Mouse (Mus musculus): ENCODE results near the gene Ankrd11. TPM values are rescaled to one million over a fixed set of nuclear protein-coding genes. Genes with fewer than 3 reads are reported as not detected.

Ankrd11 gene
- polyA plus RNA-seq, 1 experiment from 2014 or later, result 49.9 TPM

GRCm38 (mm10) chr8:122966638-122967037, 75.4 kb downstream of the Ankrd11 start:
- no peak for DNase-seq (ENCODE audit: low spot score)
- no peaks in the 10 kb centered on the region for H3K27me3 ChIP-seq (ENCODE audit: control insufficient read depth, insufficient read depth, low read length)
- ATAC-seq (ENCODE audit: low FRiP score), result no peak
- no peak overlapping the region for H3K4me2 ChIP-seq (replicated peaks)
- 0 out of 2 replicates have a peak, but pooled peaks cover 4% of the 10 kb centered on the region for H3K36me3 ChIP-seq (replicated peaks; ENCODE audit: control insufficient read depth, insufficient read depth)
- no peaks in the 10 kb centered on the region for H3K9me3 ChIP-seq (ENCODE audit: control insufficient read depth, low read length)
- H3K4me3 ChIP-seq (replicated peaks; ENCODE audit: low read length), result no peak overlapping the region
- WGBS, result 79% methylated on average over 3 of the region's 3 CpGs
- no peak overlapping the region for H3K9ac ChIP-seq
- no peak overlapping the region for H3K27ac ChIP-seq
- H3K4me1 ChIP-seq (replicated peaks; ENCODE audit: control insufficient read depth, insufficient read depth, low read length), result no peaks in the 10 kb centered on the region; the same call in 1 of the 2 replicates

- Histone ChIP-seq H3K36me3 (replicated peaks; ENCODE audit: control insufficient read depth, insufficient read depth) (no peaks in the 10 kb centered on the region), H3K4me3 (replicated peaks; ENCODE audit: low read length) (no peak overlapping the region), H3K9me3 (ENCODE audit: control insufficient read depth, low read length) (no peaks in the 10 kb centered on the region), H3K4me2 (replicated peaks) (no peak overlapping the region), H3K27me3 (ENCODE audit: control insufficient read depth, insufficient read depth, low read length) (no peaks in the 10 kb centered on the region), H3K4me1 (replicated peaks; ENCODE audit: control insufficient read depth, insufficient read depth, low read length) (peaks cover 10% of the 10 kb centered on the region; the same call in 1 of the 2 replicates), H3K27ac (no peak overlapping the region), H3K9ac (no peak overlapping the region)
- 63% methylated on average over 5 of the region's 5 CpGs for WGBS
- DNase-seq (ENCODE audit: low spot score), result no peak
- ATAC-seq (ENCODE audit: low FRiP score), result no peak
Observed at GRCm38 (mm10) chr8:122962046-122962445, 80.0 kb downstream of the Ankrd11 start.

- Histone ChIP-seq H3K36me3 (replicated peaks; ENCODE audit: control insufficient read depth, insufficient read depth) (no peaks in the 10 kb centered on the region), H3K27ac (no peak overlapping the region), H3K9ac (no peak overlapping the region), H3K4me1 (replicated peaks; ENCODE audit: control insufficient read depth, insufficient read depth, low read length) (peaks cover 14% of the 10 kb centered on the region; the same call in 1 of the 2 replicates), H3K4me3 (replicated peaks; ENCODE audit: low read length) (no peak overlapping the region), H3K9me3 (ENCODE audit: control insufficient read depth, low read length) (no peaks in the 10 kb centered on the region), H3K4me2 (replicated peaks) (no peak overlapping the region), H3K27me3 (ENCODE audit: control insufficient read depth, insufficient read depth, low read length) (no peaks in the 10 kb centered on the region)
- DNase-seq (ENCODE audit: low spot score) (no peak), ATAC-seq (ENCODE audit: low FRiP score) (no peak)
- 66% methylated on average over 2 of the region's 2 CpGs for WGBS
Observed at GRCm38 (mm10) chr8:122961458-122961857, 80.6 kb downstream of the Ankrd11 start.

- Histone ChIP-seq H3K9ac (no peak overlapping the region), H3K27me3 (ENCODE audit: control insufficient read depth, insufficient read depth, low read length) (no peaks in the 10 kb centered on the region), H3K4me1 (replicated peaks; ENCODE audit: control insufficient read depth, insufficient read depth, low read length) (peaks cover 18% of the 10 kb centered on the region; the same call in 1 of the 2 replicates), H3K4me2 (replicated peaks) (no peak overlapping the region), H3K9me3 (ENCODE audit: control insufficient read depth, low read length) (no peaks in the 10 kb centered on the region), H3K36me3 (replicated peaks; ENCODE audit: control insufficient read depth, insufficient read depth) (no peaks in the 10 kb centered on the region), H3K4me3 (replicated peaks; ENCODE audit: low read length) (no peak overlapping the region), H3K27ac (no peak overlapping the region)
- WGBS, result 36% methylated on average over 1 of the region's 1 CpGs
- no peak for DNase-seq (ENCODE audit: low spot score)
- ATAC-seq (ENCODE audit: low FRiP score), result no peak
Observed at GRCm38 (mm10) chr8:122960932-122961331, 81.1 kb downstream of the Ankrd11 start.

- DNase-seq (ENCODE audit: low spot score) (no peak), ATAC-seq (ENCODE audit: low FRiP score) (no peak)
- no peaks in the 10 kb centered on the region for H3K36me3 ChIP-seq (replicated peaks; ENCODE audit: control insufficient read depth, insufficient read depth)
- whole genome bisulfite sequencing, result 93% methylated on average over 5 of the region's 5 CpGs
- H3K27me3 ChIP-seq (ENCODE audit: control insufficient read depth, insufficient read depth, low read length), result no peaks in the 10 kb centered on the region
- no peak overlapping the region for H3K9ac ChIP-seq
- H3K4me1 ChIP-seq (replicated peaks; ENCODE audit: control insufficient read depth, insufficient read depth, low read length), result peaks cover 18% of the 10 kb centered on the region; the same call in 1 of the 2 replicates
- no peak overlapping the region for H3K4me2 ChIP-seq (replicated peaks)
- no peak overlapping the region for H3K4me3 ChIP-seq (replicated peaks; ENCODE audit: low read length)
- H3K9me3 ChIP-seq (ENCODE audit: control insufficient read depth, low read length), result no peaks in the 10 kb centered on the region
- H3K27ac ChIP-seq, result no peak overlapping the region
Observed at GRCm38 (mm10) chr8:122960323-122960722, 81.8 kb downstream of the Ankrd11 start.

GRCm38 (mm10) chr8:122955997-122956396, 86.1 kb downstream of the Ankrd11 start:
- no peaks in the 10 kb centered on the region for H3K27me3 ChIP-seq (ENCODE audit: control insufficient read depth, insufficient read depth, low read length)
- H3K4me3 ChIP-seq (replicated peaks; ENCODE audit: low read length), result no peak overlapping the region
- no peak overlapping the region for H3K4me2 ChIP-seq (replicated peaks)
- WGBS, result 96% methylated on average over 3 of the region's 3 CpGs
- no peak overlapping the region for H3K9ac ChIP-seq
- H3K9me3 ChIP-seq (ENCODE audit: control insufficient read depth, low read length), result no peaks in the 10 kb centered on the region
- peaks cover 12% of the 10 kb centered on the region for H3K4me1 ChIP-seq (replicated peaks; ENCODE audit: control insufficient read depth, insufficient read depth, low read length)
- H3K36me3 ChIP-seq (replicated peaks; ENCODE audit: control insufficient read depth, insufficient read depth), result no peaks in the 10 kb centered on the region
- H3K27ac ChIP-seq, result no peak overlapping the region
- ATAC-seq (ENCODE audit: low FRiP score), result no peak
- DNase-seq (ENCODE audit: low spot score), result no peak

GRCm38 (mm10) chr8:122955195-122955594, 86.9 kb downstream of the Ankrd11 start:
- no peaks in the 10 kb centered on the region for H3K27me3 ChIP-seq (ENCODE audit: control insufficient read depth, insufficient read depth, low read length)
- H3K4me3 ChIP-seq (replicated peaks; ENCODE audit: low read length), result no peak overlapping the region
- H3K36me3 ChIP-seq (replicated peaks; ENCODE audit: control insufficient read depth, insufficient read depth), result no peaks in the 10 kb centered on the region
- H3K9ac ChIP-seq, result no peak overlapping the region
- no peaks in the 10 kb centered on the region for H3K9me3 ChIP-seq (ENCODE audit: control insufficient read depth, low read length)
- H3K4me2 ChIP-seq (replicated peaks), result no peak overlapping the region
- no peak for ATAC-seq (ENCODE audit: low FRiP score)
- H3K4me1 ChIP-seq (replicated peaks; ENCODE audit: control insufficient read depth, insufficient read depth, low read length), result peaks cover 12% of the 10 kb centered on the region; the same call in 1 of the 2 replicates
- no peak for DNase-seq (ENCODE audit: low spot score)
- no peak overlapping the region for H3K27ac ChIP-seq

- no peak overlapping the region for H3K9ac ChIP-seq
- ATAC-seq (ENCODE audit: low FRiP score), result no peak
Observed at GRCm38 (mm10) chr8:122954090-122954799, 87.8 kb downstream of the Ankrd11 start.

GRCm38 (mm10) chr8:122953028-122953427, 89.0 kb downstream of the Ankrd11 start:
- H3K4me1 ChIP-seq (replicated peaks; ENCODE audit: control insufficient read depth, insufficient read depth, low read length), result peaks cover 18% of the 10 kb centered on the region; the same call in 1 of the 2 replicates
- H3K4me2 ChIP-seq (replicated peaks), result no peak overlapping the region
- H3K9me3 ChIP-seq (ENCODE audit: control insufficient read depth, low read length), result no peaks in the 10 kb centered on the region
- no peaks in the 10 kb centered on the region for H3K36me3 ChIP-seq (replicated peaks; ENCODE audit: control insufficient read depth, insufficient read depth)
- H3K9ac ChIP-seq, result no peak overlapping the region
- no peak overlapping the region for H3K27ac ChIP-seq
- no peak overlapping the region for H3K4me3 ChIP-seq (replicated peaks; ENCODE audit: low read length)
- H3K27me3 ChIP-seq (ENCODE audit: control insufficient read depth, insufficient read depth, low read length), result no peaks in the 10 kb centered on the region
- WGBS, result 88% methylated on average over 6 of the region's 6 CpGs
- ATAC-seq (ENCODE audit: low FRiP score) (no peak), DNase-seq (ENCODE audit: low spot score) (no peak)

More at GRCm38 (mm10) chr8:122954090-122954799, 87.8 kb downstream of the Ankrd11 start:
- no peak for DNase-seq (ENCODE audit: low spot score)
- Histone ChIP-seq H3K9me3 (ENCODE audit: control insufficient read depth, low read length) (no peaks in the 10 kb centered on the region), H3K27ac (no peak overlapping the region), H3K4me3 (replicated peaks; ENCODE audit: low read length) (no peak overlapping the region), H3K4me1 (replicated peaks; ENCODE audit: control insufficient read depth, insufficient read depth, low read length) (peaks cover 17% of the 10 kb centered on the region; the same call in 1 of the 2 replicates), H3K4me2 (replicated peaks) (no peak overlapping the region), H3K27me3 (ENCODE audit: control insufficient read depth, insufficient read depth, low read length) (no peaks in the 10 kb centered on the region), H3K36me3 (replicated peaks; ENCODE audit: control insufficient read depth, insufficient read depth) (no peaks in the 10 kb centered on the region)
- WGBS, result 87% methylated on average over 3 of the region's 3 CpGs

All from hindbrain, embryonic 14.5 days (tissue).